Mouse (Mus musculus) spleen, adult 12 weeks (tissue): ENCODE results near the gene 2010005H15Rik.
"Not testable (repeated sequence)": the region's sequence is repeated elsewhere in the genome, so short reads cannot be mapped to it uniquely, and the experiment has no call there.

ENCODE experiments used
- DNase-seq: peaks from one replicate; pipeline ENCODE4 v3.0.0; 2022; ENCODE audit warnings: low spot score

Gene 2010005H15Rik

DNA sequence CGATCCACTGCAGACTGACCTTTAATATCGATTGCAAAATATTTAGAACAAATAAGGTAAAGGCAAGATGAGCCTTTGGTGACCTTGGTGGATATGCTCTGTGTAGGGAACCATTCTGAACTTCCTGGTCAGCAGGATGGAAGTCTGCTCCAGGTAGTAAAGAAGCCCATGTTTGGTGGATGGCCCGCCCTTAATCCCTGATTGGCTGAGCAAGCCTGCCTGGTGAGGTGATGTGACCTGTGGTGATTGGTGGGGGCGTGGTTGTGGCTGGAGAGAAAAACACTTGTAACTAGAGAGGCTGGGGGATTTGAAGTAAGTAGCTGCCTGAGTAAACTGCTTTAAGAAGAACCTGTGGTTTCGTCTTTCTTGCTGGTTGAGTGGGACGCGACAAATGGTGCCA, at the start of gene 2010005H15Rik:
Gene 2010005H15Rik, plus strand, starts transcription at position 301 of the 400 bp plus-strand sequence.
- DNase-seq = not testable (repeated sequence)

DNA sequence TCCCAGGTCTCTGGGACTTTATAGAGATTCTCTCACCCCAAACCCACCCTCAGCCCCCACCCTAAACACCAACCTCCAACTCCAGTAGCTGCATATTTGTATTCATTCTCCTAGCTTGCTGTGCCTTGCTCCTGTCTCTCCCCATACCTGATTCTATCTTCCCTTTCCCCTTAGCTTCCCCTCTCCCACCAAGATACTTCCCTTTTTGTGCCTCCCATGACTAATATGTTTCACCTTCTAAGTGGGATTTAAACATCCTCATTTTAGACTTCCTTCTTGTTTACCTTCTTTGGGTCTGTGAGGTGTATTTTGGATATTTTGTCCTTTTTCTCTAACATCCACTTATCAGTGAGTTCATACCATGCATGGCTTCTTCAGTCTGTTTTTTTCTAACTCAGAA, 45.2 kb upstream of the 2010005H15Rik start:
- no peak for DNase-seq

DNA sequence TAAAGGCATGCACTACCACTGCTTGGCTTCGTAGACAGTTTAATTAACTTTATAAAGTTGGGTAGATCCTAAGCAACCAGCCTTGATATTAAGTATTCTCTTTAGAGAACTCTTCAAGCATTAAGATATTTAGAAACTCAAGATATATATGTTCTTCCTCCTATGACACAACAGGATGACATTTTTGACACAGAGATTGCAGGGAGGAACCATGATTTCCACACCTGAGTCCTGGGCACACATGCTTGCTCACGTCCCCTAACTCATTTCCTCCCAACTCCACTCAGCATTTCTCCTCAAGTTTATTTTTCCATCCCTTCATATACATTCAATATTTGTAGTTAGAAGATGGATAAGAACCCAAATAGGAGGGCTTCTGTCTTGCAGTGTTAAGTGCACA, 41.4 kb upstream of the 2010005H15Rik start:
- DNase-seq = no peak

DNA sequence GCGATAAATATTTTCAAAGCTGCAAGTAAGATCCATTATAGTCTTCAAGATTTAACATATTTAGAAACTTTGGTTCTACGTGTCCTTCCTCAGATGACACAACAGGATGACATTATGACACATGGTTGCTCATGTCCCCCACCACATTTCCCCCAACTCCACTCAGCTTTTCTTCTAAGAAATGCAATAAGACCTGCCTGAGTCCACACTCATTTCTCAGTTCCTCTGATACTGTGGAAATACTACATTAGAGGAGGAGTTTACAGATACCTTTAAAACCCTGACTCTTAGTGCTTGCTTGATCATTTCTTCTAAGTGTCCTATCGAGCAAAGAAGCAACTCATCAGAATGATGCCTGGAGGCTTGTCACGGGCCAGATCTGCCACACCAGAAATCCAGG, 37.4 kb upstream of the 2010005H15Rik start, which contains the start of gene Gm5483:
Gene Gm5483, plus strand, starts transcription at position 301 of the 400 bp plus-strand sequence.
- DNase-seq = not testable (repeated sequence)

DNA sequence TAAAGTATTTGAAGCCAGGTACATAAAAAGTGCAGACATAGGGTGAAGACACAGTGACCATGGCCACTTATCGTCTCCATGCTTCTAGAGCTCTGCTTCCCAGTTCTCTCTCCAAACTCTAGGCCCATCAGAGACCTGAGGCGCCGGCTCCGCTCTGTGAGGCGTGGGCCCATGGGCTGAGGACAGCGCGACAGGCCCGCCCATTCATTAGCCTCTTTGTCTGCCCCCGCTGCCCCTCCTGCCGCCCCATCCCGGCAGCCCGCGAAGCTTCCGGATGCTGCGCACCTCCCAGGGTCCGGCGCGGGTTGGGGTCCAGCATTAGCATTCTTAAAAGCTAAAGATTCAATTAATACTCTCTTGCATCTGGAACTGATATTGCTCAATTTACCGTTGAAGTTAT, 22.0 kb upstream of the 2010005H15Rik start:
- DNase-seq = no peak

DNA sequence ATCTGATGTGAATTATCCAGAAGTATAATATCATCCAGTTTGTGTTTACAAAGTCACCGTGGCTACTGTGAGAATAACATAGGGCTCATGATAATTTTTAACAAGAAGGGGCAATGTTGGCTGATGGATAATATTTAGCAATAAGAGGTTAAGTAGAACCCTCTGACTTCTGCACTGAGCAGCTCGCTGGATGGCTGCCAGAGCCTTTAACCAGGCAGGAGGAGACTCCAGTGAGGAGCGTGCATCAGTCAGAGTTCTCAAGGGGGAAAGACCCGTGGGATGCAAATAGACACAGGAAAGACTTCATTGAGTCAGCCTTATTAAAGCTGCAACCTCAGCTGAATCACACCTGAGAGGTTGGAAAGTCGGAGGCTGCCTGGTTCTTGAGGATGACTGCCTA, 17.4 kb upstream of the 2010005H15Rik start:
- DNase-seq = no peak

DNA sequence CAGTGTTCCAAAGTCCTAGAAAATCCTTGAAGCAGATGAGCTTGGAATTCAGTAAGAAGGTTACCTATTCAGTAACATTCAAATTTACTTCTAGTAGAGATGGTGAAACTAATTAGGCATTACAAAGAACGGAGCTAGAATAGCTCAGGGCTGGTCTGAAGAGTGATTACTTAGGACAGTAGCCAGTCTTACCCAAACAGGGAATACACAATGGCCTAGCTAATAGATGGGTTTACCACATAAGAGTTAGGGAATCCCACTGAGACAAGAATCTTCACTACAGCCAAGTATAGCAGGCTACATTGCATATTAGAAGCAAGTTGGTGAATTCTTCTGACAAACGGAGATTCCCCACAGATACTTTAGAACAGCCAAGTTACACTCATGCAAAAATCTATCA, 15.6 kb upstream of the 2010005H15Rik start:
- not testable (repeated sequence) for DNase-seq

DNA sequence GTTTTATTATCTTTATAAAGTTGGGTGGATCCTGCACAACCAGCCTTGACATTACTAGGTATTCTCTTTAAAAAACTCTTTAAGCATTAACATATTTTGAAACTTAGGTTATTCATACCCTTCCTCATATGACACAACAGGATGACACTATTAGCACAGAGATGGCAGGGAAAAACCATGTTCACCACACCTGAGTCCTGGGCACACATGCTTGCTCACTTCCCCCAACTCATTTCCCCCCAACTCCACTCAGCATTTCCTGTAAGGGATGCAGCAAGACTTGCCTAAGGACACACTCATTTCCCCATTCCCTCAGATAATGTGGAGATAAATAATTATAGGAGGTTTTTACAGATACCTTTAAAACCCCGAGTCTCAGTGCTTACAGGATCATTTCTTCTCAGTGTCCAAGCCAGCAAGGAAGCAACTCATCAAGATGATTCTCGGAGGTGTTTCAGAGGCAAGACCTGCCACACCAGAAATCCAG, 11.3 kb upstream of the 2010005H15Rik start, which contains the start of gene Gm5416:
Gene Gm5416, plus strand, starts transcription at position 437 of the 487 bp plus-strand sequence.
- DNase-seq = no peak

DNA sequence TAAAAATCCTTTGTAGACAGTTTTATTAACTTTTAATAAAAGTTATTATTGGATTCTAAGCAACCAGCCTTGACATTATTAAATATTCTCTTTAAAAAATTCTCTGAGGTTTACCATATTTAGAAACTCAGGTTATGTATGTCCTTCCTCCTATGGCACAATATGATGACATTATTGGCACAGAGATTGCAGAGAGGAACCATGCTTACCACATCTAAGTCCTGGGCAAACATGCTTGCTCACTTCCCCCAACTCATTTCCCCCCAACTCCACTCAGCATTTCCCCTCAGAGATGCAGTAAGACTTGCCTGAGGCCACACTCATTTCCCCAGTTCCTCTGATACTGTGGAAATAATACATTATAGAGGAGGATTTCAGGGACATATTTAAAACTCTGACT, 39.3 kb downstream of the 2010005H15Rik start:
- DNase-seq = not testable (repeated sequence)

DNA sequence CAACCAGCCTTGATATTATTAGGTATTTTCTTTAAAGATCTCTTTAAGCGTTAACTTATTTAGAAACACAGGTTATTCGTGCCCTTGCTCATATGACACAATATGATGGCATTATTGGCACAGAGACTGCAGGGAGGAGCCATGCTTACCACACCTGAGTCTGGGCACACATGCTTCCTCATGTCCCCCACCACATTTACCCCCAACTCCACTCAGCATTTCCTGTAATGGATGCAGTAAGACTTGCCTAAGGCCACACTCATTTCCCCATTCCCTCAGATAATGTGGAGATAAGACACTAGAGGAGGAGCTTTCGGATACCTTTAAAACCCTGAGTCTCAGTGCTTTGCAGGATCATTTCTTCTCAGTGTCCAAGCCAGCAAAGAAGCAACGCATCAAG, 55.5 kb downstream of the 2010005H15Rik start, which contains the start of gene Stfa1:
Gene Stfa1, plus strand, starts transcription at position 156 of the 400 bp plus-strand sequence.
- DNase-seq = not testable (repeated sequence)

DNA sequence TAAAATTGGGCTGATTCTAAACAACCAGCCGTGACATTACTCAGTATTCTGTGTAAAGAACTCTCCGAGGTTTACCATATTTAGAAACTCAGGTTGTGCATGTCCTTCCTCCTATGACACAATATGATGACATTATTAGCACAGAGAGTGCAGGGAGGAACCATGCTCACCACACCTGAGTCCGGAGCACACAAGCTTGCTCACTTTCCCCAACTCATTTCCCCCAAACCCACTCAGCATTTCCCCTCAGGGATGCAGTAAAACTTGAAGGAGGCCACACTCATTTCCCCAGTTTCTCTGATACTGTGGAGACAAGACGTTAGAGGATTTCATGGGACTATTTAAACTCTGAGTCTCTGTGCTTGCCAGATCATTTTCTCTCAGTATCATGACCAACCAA, 67.9 kb downstream of the 2010005H15Rik start:
- DNase-seq = no peak
